Mouse (Mus musculus) cerebellum, postnatal 4 days (tissue): ENCODE measurements around the gene Mmp15.
"Not testable (repeated sequence)": the region's sequence is repeated elsewhere in the genome, so short reads cannot be mapped to it uniquely, and the experiment has no call there.

Source experiments
- DNase-seq, 2 experiments: peaks; one replicate each; pipeline ENCODE4 v3.0.0; 2022; ENCODE audit warnings: low spot score in 2 of 2, mixed read lengths in 1 of 2

Mmp15 gene

GRCm38 (mm10) chr8:95376309-95376999 is 24.4 kb downstream of the Mmp15 start:
- DNase-seq, result no peak

GRCm38 (mm10) chr8:95377101-95377500 is 25.0 kb downstream of the Mmp15 start:
- DNase-seq, result no peak

GRCm38 (mm10) chr8:95377863-95378291 is 25.8 kb downstream of the Mmp15 start:
- DNase-seq, result no peak

GRCm38 (mm10) chr8:95378928-95379327 is 26.9 kb downstream of the Mmp15 start:
- not testable (repeated sequence) for DNase-seq

GRCm38 (mm10) chr8:95380953-95381352 is 28.9 kb downstream of the Mmp15 start:
- no peak for DNase-seq

GRCm38 (mm10) chr8:95381595-95381994 is 29.5 kb downstream of the Mmp15 start:
- no peak for DNase-seq

- no peak for DNase-seq
Measured at GRCm38 (mm10) chr8:95384501-95384900, 32.4 kb downstream of the Mmp15 start.

- DNase-seq, result no peak
Measured at GRCm38 (mm10) chr8:95386037-95386436, 34.0 kb downstream of the Mmp15 start.

- no peak for DNase-seq
Measured at GRCm38 (mm10) chr8:95387221-95387620, 35.2 kb downstream of the Mmp15 start.

GRCm38 (mm10) chr8:95387936-95388335 is 35.9 kb downstream of the Mmp15 start:
- no peak for DNase-seq

GRCm38 (mm10) chr8:95390312-95390711 is 38.2 kb downstream of the Mmp15 start:
- DNase-seq, result no peak

GRCm38 (mm10) chr8:95391101-95391500 is 39.0 kb downstream of the Mmp15 start:
- DNase-seq, result no peak

GRCm38 (mm10) chr8:95392604-95393003 is 40.5 kb downstream of the Mmp15 start:
- no peak for DNase-seq

GRCm38 (mm10) chr8:95395186-95395918 is 43.3 kb downstream of the Mmp15 start:
- no peak for DNase-seq

- DNase-seq, result no peak
Measured at GRCm38 (mm10) chr8:95396752-95397151, 44.7 kb downstream of the Mmp15 start.

- no peak for DNase-seq
Measured at GRCm38 (mm10) chr8:95397201-95397600, 45.1 kb downstream of the Mmp15 start.

GRCm38 (mm10) chr8:95399131-95399530 is 47.1 kb downstream of the Mmp15 start:
- no peak for DNase-seq

GRCm38 (mm10) chr8:95401091-95401490 is 49.0 kb downstream of the Mmp15 start:
- no peak for DNase-seq

GRCm38 (mm10) chr8:95409518-95409917 is 57.5 kb downstream of the Mmp15 start:
- no peak for DNase-seq

GRCm38 (mm10) chr8:95411309-95411972 is 59.4 kb downstream of the Mmp15 start:
- DNase-seq, result no peak

- DNase-seq, result no peak
Measured at GRCm38 (mm10) chr8:95422193-95422810, 70.2 kb downstream of the Mmp15 start.
